Mouse (Mus musculus): ENCODE measurements around the gene Olfr839-ps1. TPM values are rescaled to one million over a fixed set of nuclear protein-coding genes. Genes with fewer than 3 reads are reported as not detected.

The Olfr839-ps1 gene
- total RNA-seq (2017) = not detected in 2 replicates

GRCm38 (mm10) chr9:19177212-19177611 is at the start of gene Olfr839-ps1:
Gene Olfr839-ps1 (minus strand): TSS chr9:19177312.
- no peak for ATAC-seq (replicated peaks in 1 of 2; ENCODE audit: insufficient read depth in 1 of 2, low FRiP score in 2 of 2, low TSS enrichment in 1 of 2, low read depth in 1 of 2, poor library complexity in 2 of 2, severe bottlenecking in 2 of 2)

- no peak for ATAC-seq (replicated peaks in 1 of 2; ENCODE audit: insufficient read depth in 1 of 2, low FRiP score in 2 of 2, low TSS enrichment in 1 of 2, low read depth in 1 of 2, poor library complexity in 2 of 2, severe bottlenecking in 2 of 2)
These were observed 41.1 kb downstream of the Olfr839-ps1 start, which contains the start of gene Olfr837 for GRCm38 (mm10) chr9:19136017-19136416. Gene Olfr837 (plus strand): TSS chr9:19136317.

GRCm38 (mm10) chr9:19120082-19120481 is 57.0 kb downstream of the Olfr839-ps1 start, which contains the start of gene Olfr836:
Gene Olfr836 (plus strand): TSS chr9:19120382.
- no peak for ATAC-seq (replicated peaks in 1 of 2; ENCODE audit: insufficient read depth in 1 of 2, low FRiP score in 2 of 2, low TSS enrichment in 1 of 2, low read depth in 1 of 2, poor library complexity in 2 of 2, severe bottlenecking in 2 of 2)

Other genes starting within 250 kb of the Olfr839-ps1 start
- gene Olfr832, start 240.2 kb downstream of the Olfr839-ps1 start, total RNA-seq (2017) = not detected in 2 replicates
- gene Olfr834, start 189.3 kb downstream of the Olfr839-ps1 start, total RNA-seq (2017) = not detected in 2 replicates
- not detected in 2 replicates for gene Olfr835, start 144.6 kb downstream of the Olfr839-ps1 start, total RNA-seq (2017)
- not detected in 2 replicates for gene Olfr836, start 56.9 kb downstream of the Olfr839-ps1 start, total RNA-seq (2017)
- not detected in 2 replicates for gene Olfr837, start 41.0 kb downstream of the Olfr839-ps1 start, total RNA-seq (2017)
- not detected in 2 replicates for gene Olfr843, start 74.7 kb upstream of the Olfr839-ps1 start, total RNA-seq (2017)
- gene Olfr844, start 139.0 kb upstream of the Olfr839-ps1 start, total RNA-seq (2017) = not detected in 2 replicates
- gene Olfr845, start 159.1 kb upstream of the Olfr839-ps1 start, total RNA-seq (2017) = not detected in 2 replicates
- gene Olfr846, start 186.7 kb upstream of the Olfr839-ps1 start, total RNA-seq (2017) = not detected in 2 replicates
- gene Olfr847, start 201.4 kb upstream of the Olfr839-ps1 start, total RNA-seq (2017) = not detected in 2 replicates